Mouse (Mus musculus) CD4-positive, CD25-positive, alpha-beta regulatory T cell, adult 9 weeks (primary cell): ENCODE measurements around the gene 4930548H24Rik. TPM values are rescaled to one million over a fixed set of nuclear protein-coding genes. Genes with fewer than 3 reads are reported as not detected.

Source experiments
- polyA plus RNA-seq: library from polyadenylated mRNA; unstranded; fragments of 100-300 nt; shearing (Covaris generic); gene quantifications from one replicate; pipeline ENCODE4 v1.2.1, GENCODE M21; 2017

4930548H24Rik gene
- polyA plus RNA-seq, result not detected

DNA sequence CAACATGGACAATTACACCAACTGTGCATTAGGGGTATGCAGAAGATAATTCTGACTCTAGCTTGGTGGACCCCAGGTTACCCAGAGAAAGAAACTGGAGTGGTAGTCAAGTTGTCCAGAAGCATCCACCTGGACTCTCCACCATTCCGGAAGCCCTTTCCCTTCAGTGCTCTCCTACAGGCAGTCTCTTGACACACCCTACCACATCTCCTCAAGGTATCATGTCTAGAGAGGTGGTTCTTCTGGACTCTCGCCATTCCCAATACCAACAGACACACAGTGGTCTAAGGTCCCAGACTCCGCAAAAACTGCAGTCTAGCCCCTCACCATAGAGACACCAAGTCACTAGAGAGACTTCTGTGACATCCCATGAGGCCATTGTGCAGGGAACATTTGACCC, at the start of gene 4930548H24Rik:
Gene 4930548H24Rik, plus strand, starts transcription at position 301 of the 400 bp plus-strand sequence.

DNA sequence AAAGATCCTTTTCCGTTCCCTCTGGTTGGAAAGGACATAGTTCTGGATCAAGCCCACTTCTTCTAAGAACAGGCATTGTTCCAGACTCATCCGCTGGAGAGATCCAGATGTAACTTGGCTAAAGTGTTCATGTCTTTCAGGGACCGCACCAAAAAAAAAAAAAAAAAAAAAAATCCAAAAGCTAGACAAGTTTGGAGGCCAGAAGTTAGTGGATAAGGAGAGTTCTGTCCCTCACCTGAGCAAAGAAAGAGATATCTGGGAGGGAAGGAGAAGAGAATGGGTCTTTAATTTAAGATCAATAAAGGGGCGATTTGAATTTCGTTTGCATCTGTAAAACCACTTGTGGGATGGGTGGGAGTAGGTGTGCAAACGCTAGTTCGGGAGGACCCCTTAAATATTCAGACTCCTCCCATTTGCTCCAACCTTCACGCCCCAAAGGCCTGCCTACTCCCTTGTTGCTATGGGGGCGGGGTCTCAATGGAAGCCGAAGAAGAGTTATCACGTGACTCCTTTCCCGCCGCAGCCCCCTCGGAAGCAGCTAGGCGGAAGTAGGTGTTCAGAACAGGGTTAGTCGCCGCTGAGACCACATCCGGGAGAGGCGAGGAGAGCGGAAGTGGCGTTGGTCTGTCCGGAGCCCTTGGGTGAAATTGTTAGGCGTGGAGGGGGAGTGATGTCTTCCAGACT, 33.5 kb upstream of the 4930548H24Rik start, which contains the start of gene Zfp512:
Gene Zfp512, plus strand, starts transcription at position 554 of the 684 bp plus-strand sequence.

DNA sequence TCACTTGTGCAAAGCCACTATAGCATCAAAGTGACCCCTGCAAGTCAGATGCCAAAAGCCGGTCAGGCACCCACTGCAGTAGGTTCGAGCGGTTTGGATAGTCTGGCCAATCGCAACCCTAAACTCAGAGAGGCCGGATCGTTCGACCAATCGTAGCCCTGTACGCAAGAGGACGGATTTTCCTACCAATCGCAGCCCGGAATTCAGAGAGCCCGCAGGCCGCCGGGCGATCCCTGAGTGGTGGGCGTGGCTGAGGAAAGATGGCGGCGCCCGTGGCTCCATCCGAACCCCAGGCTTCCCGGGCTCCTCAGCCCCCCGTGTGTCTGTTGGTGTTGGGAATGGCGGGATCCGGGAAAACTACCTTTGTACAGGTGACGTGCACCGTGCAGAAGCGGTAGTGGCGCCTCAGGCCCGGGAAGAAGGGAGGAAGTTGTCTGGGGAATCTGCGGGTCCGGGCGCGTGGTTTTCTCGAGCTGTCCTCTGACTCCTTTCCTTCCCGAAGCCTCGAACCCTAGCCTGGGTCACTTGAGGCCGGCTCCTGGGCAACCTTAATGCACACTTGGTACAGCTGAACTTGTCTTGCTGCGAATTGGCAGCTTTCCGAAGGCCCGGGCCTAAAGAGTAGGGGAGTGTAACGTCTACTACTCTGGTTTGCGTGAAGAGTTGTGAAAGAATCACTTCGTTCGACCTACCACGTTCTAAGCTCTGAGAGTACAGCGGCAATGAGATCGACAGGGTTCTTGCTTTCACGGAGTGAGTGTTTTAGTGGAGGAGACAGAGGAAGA, 9.2 kb downstream of the 4930548H24Rik start, which contains the start of gene Gpn1:
Gene Gpn1, plus strand, starts transcription at position 229 of the 785 bp plus-strand sequence.

DNA sequence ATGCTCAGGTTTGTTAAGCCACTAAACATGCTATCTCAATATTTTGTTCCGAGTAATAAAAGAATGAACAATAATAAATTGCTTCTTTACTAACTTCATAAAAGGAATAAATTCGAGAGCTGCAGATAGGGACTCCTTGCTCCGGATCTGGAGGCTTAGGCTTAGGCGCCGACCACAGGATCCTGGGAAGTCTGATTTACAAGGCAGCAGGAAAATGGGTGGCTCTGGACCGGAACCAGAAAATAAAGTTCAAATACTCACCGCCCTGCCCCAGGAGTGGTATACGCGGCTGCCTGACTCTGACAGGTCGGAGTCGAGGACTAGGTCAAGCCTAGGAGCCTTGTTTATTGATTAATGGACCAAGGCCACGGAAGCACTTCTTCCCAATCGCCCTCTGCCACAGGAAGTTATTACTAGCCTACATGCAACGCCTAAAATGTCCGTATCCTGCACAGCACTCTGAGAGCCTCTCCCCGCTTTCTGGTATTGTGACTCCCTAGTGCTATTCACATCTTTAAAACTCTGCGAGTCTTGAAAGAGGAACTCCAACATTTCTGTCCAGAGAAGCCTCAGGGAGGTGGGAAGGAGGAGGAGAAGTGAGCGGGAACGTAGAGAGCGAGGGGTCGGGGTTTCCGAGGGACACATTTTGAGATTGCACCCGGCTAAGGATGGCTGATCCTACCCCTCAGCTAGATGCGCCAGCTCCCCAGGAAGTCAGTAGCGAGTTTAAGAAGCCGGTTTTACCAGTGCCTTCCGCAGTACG, 41.0 kb downstream of the 4930548H24Rik start, which contains the start of gene Slc4a1ap:
Gene Slc4a1ap, plus strand, starts transcription at position 642 of the 763 bp plus-strand sequence.

DNA sequence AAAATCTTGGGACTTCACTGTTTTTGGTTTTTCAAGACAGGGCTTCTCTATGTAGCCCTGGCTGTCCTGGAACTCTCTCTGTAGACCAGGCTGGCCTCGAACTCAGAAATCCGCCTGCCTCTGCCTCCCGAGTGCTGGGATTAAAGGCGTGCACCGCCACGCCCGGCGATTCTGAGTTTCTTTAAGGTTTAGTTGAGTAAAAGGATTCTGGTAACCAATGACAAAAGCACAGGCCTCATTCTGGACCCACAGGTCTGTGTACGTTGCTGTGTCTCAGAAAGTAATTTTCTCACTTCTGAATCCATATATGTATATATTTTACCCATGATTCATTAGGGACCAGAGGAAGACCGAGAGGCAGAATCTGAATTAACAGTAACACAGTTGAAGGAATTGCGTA, 42.2 kb downstream of the 4930548H24Rik start, which contains the start of gene Supt7l:
Gene Supt7l, minus strand, starts transcription at position 101 of the 400 bp plus-strand sequence.

Other genes with a start within 250 kb of the 4930548H24Rik start
- gene Nrbp1, start 244.9 kb upstream of the 4930548H24Rik start, polyA plus RNA-seq, result 205 TPM
- gene Gm9970, start 244.5 kb upstream of the 4930548H24Rik start, polyA plus RNA-seq, result not detected
- gene Krtcap3, start 234.0 kb upstream of the 4930548H24Rik start, polyA plus RNA-seq, result 54.3 TPM
- gene Ift172, start 194.6 kb upstream of the 4930548H24Rik start, polyA plus RNA-seq, result 10.2 TPM
- not detected for gene Fndc4, start 189.7 kb upstream of the 4930548H24Rik start, polyA plus RNA-seq
- gene Gckr, start 188.3 kb upstream of the 4930548H24Rik start, polyA plus RNA-seq, result not detected
- gene Zfp512, start 33.3 kb upstream of the 4930548H24Rik start, polyA plus RNA-seq, result 59.6 TPM
- 45.2 TPM for gene Gpn1, start 9.0 kb downstream of the 4930548H24Rik start, polyA plus RNA-seq
- gene Slc4a1ap, start 41.3 kb downstream of the 4930548H24Rik start, polyA plus RNA-seq, result 48.0 TPM
- gene Supt7l, start 42.1 kb downstream of the 4930548H24Rik start, polyA plus RNA-seq, result 24.6 TPM
- gene Mrpl33, start 111.2 kb downstream of the 4930548H24Rik start, polyA plus RNA-seq, result 243 TPM
- 25.3 TPM for gene Rbks, start 211.9 kb downstream of the 4930548H24Rik start, polyA plus RNA-seq
- gene Babam2, start 211.9 kb downstream of the 4930548H24Rik start, polyA plus RNA-seq, result 51.2 TPM